Mouse (Mus musculus): ENCODE measurements around the gene Cacng7. TPM values are rescaled to one million over a fixed set of nuclear protein-coding genes. Genes with fewer than 3 reads are reported as not detected.
A peak's percentile ranks its signal among the peaks of the same experiment; 100 is the strongest.

The Cacng7 gene
- polyA plus RNA-seq (2012; fragmentation: generic; extraction: Trizol) = 0.72 TPM

GRCm38 (mm10) chr7:3332619-3333521 is at the start of gene Cacng7:
TSS of gene Cacng7 (plus strand) at chr7:3332955.
- H3K79me2 ChIP-seq (ENCODE audit: control insufficient read depth, insufficient read depth) = no peaks in the 10 kb centered on the region
- H3K36me3 ChIP-seq (ENCODE audit: control insufficient read depth, insufficient read depth) = no peaks in the 10 kb centered on the region
- H3K27me3 ChIP-seq (ENCODE audit: control insufficient read depth, insufficient read depth, insufficient read length) = no peaks in the 10 kb centered on the region
- peak within 1 kb of the TSS; percentile 71 for H3K4me2 ChIP-seq (ENCODE audit: low read depth)
- peak within 1 kb of the TSS; percentile 8 for H3K4me3 ChIP-seq
- TF ChIP-seq USF1 (IDR thresholded peaks at IDR 0.05; ENCODE audit: low read depth) = no peak
- TF ChIP-seq MYOG (IDR thresholded peaks at IDR 0.05; ENCODE audit: control insufficient read depth in 1 of 3, insufficient read depth in 1 of 3, insufficient read length in 2 of 3, low read depth in 2 of 3) = no peak
- no peak for TF ChIP-seq MAX (IDR thresholded peaks at IDR 0.05; ENCODE audit: low read depth)
- TF ChIP-seq E2F4 (IDR thresholded peaks at IDR 0.05; ENCODE audit: insufficient read depth) = no peak
- no peak for TF ChIP-seq POLR2AphosphoS2 (IDR thresholded peaks at IDR 0.05; ENCODE audit: insufficient read length, low read depth)
- no peak for TF ChIP-seq MYOD1 (IDR thresholded peaks at IDR 0.05; ENCODE audit: control insufficient read depth in 1 of 3, insufficient read length in 2 of 3, low read depth in 2 of 3)
- TF ChIP-seq POLR2A (IDR thresholded peaks at IDR 0.05; ENCODE audit: insufficient read length, low read depth) = no peak
- no peak for TF ChIP-seq TCF3 (IDR thresholded peaks at IDR 0.05; ENCODE audit: insufficient read length, low read depth)
- no peak for TF ChIP-seq SRF (IDR thresholded peaks at IDR 0.05; ENCODE audit: control insufficient read depth, insufficient read length, low read depth)
- no peak for TF ChIP-seq CEBPB (IDR thresholded peaks at IDR 0.05; ENCODE audit: insufficient read depth, poor library complexity, severe bottlenecking)
- TF ChIP-seq TCF12 (IDR thresholded peaks at IDR 0.05; ENCODE audit: insufficient read depth, poor library complexity, severe bottlenecking) = no peak
- no peak within 1 kb of the TSS for H3ac ChIP-seq (ENCODE audit: control insufficient read depth, insufficient read length)

DNA sequence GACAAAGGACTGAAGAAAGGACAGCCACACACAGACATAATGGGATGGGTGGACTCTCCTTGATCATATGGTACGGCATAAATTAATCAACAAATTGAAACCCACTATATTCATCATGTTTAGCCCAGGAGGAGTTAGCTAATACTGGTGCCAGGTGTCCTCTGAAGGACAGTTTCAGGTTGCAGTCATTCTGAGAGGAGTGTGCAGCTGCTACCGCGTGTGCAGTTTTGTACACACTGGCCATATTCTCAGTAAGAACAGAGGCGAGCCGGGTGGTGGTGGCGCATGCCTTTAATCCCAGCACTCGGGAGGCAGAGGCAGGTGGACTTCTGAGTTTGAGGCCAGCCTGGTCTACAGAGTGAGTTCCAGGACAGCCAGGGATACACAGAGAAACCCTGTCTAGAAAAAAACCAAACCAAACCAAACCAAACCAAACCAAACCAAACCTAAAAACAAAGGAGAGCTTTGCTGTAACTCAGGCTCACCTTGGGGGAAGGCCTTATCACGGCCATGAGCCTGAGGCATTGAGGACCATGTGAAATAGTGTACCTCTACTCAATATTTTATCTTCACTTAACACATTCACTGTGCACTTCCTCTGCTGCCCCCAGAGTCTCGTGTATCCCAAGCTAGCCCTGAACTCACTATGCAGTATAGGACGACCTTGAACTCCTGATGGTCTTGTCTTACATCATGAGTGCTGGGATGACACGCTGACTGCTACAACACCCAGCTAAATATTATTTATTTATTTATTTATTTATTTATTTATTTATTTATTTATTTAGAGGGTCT is 49.5 kb upstream of the Cacng7 start:
- TF ChIP-seq MAX (IDR thresholded peaks at IDR 0.05; ENCODE audit: low read depth) = no peak
- TF ChIP-seq POLR2A (IDR thresholded peaks at IDR 0.05; ENCODE audit: insufficient read length, low read depth) = no peak
- TF ChIP-seq TCF12 (IDR thresholded peaks at IDR 0.05; ENCODE audit: insufficient read depth, poor library complexity, severe bottlenecking) = no peak
- TF ChIP-seq REST (IDR thresholded peaks at IDR 0.05; ENCODE audit: insufficient read depth, insufficient read length) = no peak
- TF ChIP-seq USF1 (IDR thresholded peaks at IDR 0.05; ENCODE audit: low read depth) = no peak
- TF ChIP-seq MYOD1 (IDR thresholded peaks at IDR 0.05; ENCODE audit: control insufficient read depth in 1 of 3, insufficient read length in 2 of 3, low read depth in 2 of 3) = no peak
- no peak for TF ChIP-seq SRF (IDR thresholded peaks at IDR 0.05; ENCODE audit: control insufficient read depth, insufficient read length, low read depth)
- no peak for TF ChIP-seq POLR2AphosphoS2 (IDR thresholded peaks at IDR 0.05; ENCODE audit: insufficient read length, low read depth)
- TF ChIP-seq TCF3 (IDR thresholded peaks at IDR 0.05; ENCODE audit: insufficient read length, low read depth) = no peak
- TF ChIP-seq CEBPB (IDR thresholded peaks at IDR 0.05; ENCODE audit: insufficient read depth, poor library complexity, severe bottlenecking) = no peak
- TF ChIP-seq E2F4 (IDR thresholded peaks at IDR 0.05; ENCODE audit: insufficient read depth) = no peak
- H3K4me2 ChIP-seq (ENCODE audit: low read depth) = no peak overlapping the region
- no peaks in the 10 kb centered on the region for H3K79me2 ChIP-seq (ENCODE audit: control insufficient read depth, insufficient read depth)
- H3ac ChIP-seq (ENCODE audit: control insufficient read depth, insufficient read length) = no peak overlapping the region
- H3K27me3 ChIP-seq (ENCODE audit: control insufficient read depth, insufficient read depth, insufficient read length) = no peaks in the 10 kb centered on the region
- H3K36me3 ChIP-seq (ENCODE audit: control insufficient read depth, insufficient read depth) = no peaks in the 10 kb centered on the region
- H3K4me3 ChIP-seq = no peak overlapping the region

DNA sequence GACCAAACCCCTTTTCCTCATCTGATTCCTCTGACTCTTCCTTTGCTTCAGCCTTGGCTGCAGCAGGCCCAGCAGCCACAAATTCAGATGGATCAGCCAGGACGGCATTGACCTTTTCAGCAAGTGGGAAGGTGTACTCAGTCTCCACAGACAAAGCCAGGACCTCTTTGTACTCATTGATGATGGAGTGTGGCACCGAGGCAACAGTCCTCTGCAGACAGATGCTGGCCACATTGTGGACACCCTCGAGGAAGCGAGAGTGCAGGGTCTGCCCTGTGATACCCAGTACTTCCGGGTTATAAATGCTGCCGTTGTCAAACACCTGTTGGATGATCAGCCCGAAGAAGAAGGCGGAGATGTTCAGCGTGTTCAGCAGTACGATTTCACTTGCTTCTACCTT is 48.2 kb upstream of the Cacng7 start:
- H3K4me3 ChIP-seq = no peak overlapping the region
- no peak overlapping the region for H3K4me2 ChIP-seq (ENCODE audit: low read depth)
- no peaks in the 10 kb centered on the region for H3K36me3 ChIP-seq (ENCODE audit: control insufficient read depth, insufficient read depth)
- TF ChIP-seq MYOD1 (IDR thresholded peaks at IDR 0.05; ENCODE audit: control insufficient read depth in 1 of 3, insufficient read length in 2 of 3, low read depth in 2 of 3) (no peak), REST (IDR thresholded peaks at IDR 0.05; ENCODE audit: insufficient read depth, insufficient read length) (no peak), CEBPB (IDR thresholded peaks at IDR 0.05; ENCODE audit: insufficient read depth, poor library complexity, severe bottlenecking) (no peak), POLR2AphosphoS2 (IDR thresholded peaks at IDR 0.05; ENCODE audit: insufficient read length, low read depth) (no peak), TCF12 (IDR thresholded peaks at IDR 0.05; ENCODE audit: insufficient read depth, poor library complexity, severe bottlenecking) (no peak), SRF (IDR thresholded peaks at IDR 0.05; ENCODE audit: control insufficient read depth, insufficient read length, low read depth) (no peak), MAX (IDR thresholded peaks at IDR 0.05; ENCODE audit: low read depth) (no peak), MYOG (IDR thresholded peaks at IDR 0.05; ENCODE audit: control insufficient read depth in 1 of 3, insufficient read depth in 1 of 3, insufficient read length in 2 of 3, low read depth in 2 of 3) (no peak), TCF3 (IDR thresholded peaks at IDR 0.05; ENCODE audit: insufficient read length, low read depth) (no peak), E2F4 (IDR thresholded peaks at IDR 0.05; ENCODE audit: insufficient read depth) (no peak), USF1 (IDR thresholded peaks at IDR 0.05; ENCODE audit: low read depth) (no peak), POLR2A (IDR thresholded peaks at IDR 0.05; ENCODE audit: insufficient read length, low read depth) (no peak)
- H3K79me2 ChIP-seq (ENCODE audit: control insufficient read depth, insufficient read depth) = no peaks in the 10 kb centered on the region
- no peaks in the 10 kb centered on the region for H3K27me3 ChIP-seq (ENCODE audit: control insufficient read depth, insufficient read depth, insufficient read length)
- H3ac ChIP-seq (ENCODE audit: control insufficient read depth, insufficient read length) = no peak overlapping the region

- Histone ChIP-seq H3K27me3 (ENCODE audit: control insufficient read depth, insufficient read depth, insufficient read length) (no peaks in the 10 kb centered on the region), H3K4me3 (no peak overlapping the region), H3ac (ENCODE audit: control insufficient read depth, insufficient read length) (no peak overlapping the region), H3K79me2 (ENCODE audit: control insufficient read depth, insufficient read depth) (no peaks in the 10 kb centered on the region), H3K36me3 (ENCODE audit: control insufficient read depth, insufficient read depth) (no peaks in the 10 kb centered on the region), H3K4me2 (ENCODE audit: low read depth) (no peak overlapping the region)
- no peak for TF ChIP-seq MYOG (IDR thresholded peaks at IDR 0.05; ENCODE audit: control insufficient read depth in 1 of 3, insufficient read depth in 1 of 3, insufficient read length in 2 of 3, low read depth in 2 of 3)
- no peak for TF ChIP-seq POLR2AphosphoS2 (IDR thresholded peaks at IDR 0.05; ENCODE audit: insufficient read length, low read depth)
- TF ChIP-seq MYOD1 (IDR thresholded peaks at IDR 0.05; ENCODE audit: control insufficient read depth in 1 of 3, insufficient read length in 2 of 3, low read depth in 2 of 3) = no peak
- no peak for TF ChIP-seq POLR2A (IDR thresholded peaks at IDR 0.05; ENCODE audit: insufficient read length, low read depth)
- no peak for TF ChIP-seq TCF3 (IDR thresholded peaks at IDR 0.05; ENCODE audit: insufficient read length, low read depth)
Observed at GRCm38 (mm10) chr7:3286036-3286435, 46.7 kb upstream of the Cacng7 start.
